Mouse (Mus musculus): Measurements from ENCODE around the gene Jmjd4. TPM values are rescaled to one million over a fixed set of nuclear protein-coding genes. Genes with fewer than 3 reads are reported as not detected.

Jmjd4 gene
- polyA plus RNA-seq, 1 experiment: 2.4 TPM

DNA sequence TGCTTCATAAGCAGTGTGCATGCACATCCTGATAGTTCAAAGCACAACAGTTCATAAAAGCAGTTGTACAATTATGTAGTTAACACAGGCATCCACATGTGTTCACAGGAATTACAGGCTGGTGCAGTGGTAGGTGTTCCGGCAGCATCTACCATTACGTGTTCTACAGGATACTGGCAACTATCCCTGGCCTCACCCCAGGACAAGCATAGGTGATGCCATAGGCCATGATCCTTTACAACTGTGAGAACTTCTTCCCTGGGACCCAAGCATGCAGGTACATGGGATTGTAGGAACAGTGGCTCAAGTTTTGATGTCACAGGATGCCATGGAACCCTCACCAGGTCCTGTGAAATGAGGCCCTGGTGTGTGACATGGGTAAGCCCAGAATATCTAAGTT is 10.6 kb downstream of the Jmjd4 start:
- no peak overlapping the region for H3K4me3 ChIP-seq (ENCODE audit: low read depth, low read length)
- H3K36me3 ChIP-seq (ENCODE audit: control insufficient read depth, insufficient read depth, low read length): peaks cover 24% of the 10 kb centered on the region
- H3K4me1 ChIP-seq (ENCODE audit: control insufficient read depth, insufficient read depth, insufficient read length, low read length): no peaks in the 10 kb centered on the region
- WGBS: 97% methylated on average over 2 of the region's 2 CpGs
- TF ChIP-seq CTCF (IDR thresholded peaks at IDR 0.05; ENCODE audit: extremely low read depth, insufficient read length, insufficient replicate concordance, low read depth, low read length) (no peak), POLR2A (IDR thresholded peaks at IDR 0.05; ENCODE audit: low read depth, low read length) (no peak)
- no peak overlapping the region for H3K27ac ChIP-seq (ENCODE audit: insufficient read depth, low read depth, low read length)
- no peaks in the 10 kb centered on the region for H3K27me3 ChIP-seq (ENCODE audit: control insufficient read depth, insufficient read depth, low read length)

- Histone ChIP-seq H3K4me1 (ENCODE audit: control insufficient read depth, insufficient read depth, insufficient read length, low read length) (no peaks in the 10 kb centered on the region; the same call in 1 of the 2 replicates), H3K27ac (ENCODE audit: insufficient read depth, low read depth, low read length) (peak overlapping the region; percentile 38), H3K4me3 (ENCODE audit: low read depth, low read length) (peak overlapping the region; percentile 82), H3K27me3 (ENCODE audit: control insufficient read depth, insufficient read depth, low read length) (no peaks in the 10 kb centered on the region), H3K36me3 (ENCODE audit: control insufficient read depth, insufficient read depth, low read length) (no peaks in the 10 kb centered on the region; the same call in 1 of the 2 replicates)
- WGBS: 4% methylated on average over 37 of the region's 37 CpGs
- TF ChIP-seq POLR2A (IDR thresholded peaks at IDR 0.05; ENCODE audit: low read depth, low read length): no peak
- TF ChIP-seq CTCF (IDR thresholded peaks at IDR 0.05; ENCODE audit: extremely low read depth, insufficient read length, insufficient replicate concordance, low read depth, low read length): no peak
Measured at GRCm38 (mm10) chr11:59471413-59472325, 21.8 kb downstream of the Jmjd4 start.

DNA sequence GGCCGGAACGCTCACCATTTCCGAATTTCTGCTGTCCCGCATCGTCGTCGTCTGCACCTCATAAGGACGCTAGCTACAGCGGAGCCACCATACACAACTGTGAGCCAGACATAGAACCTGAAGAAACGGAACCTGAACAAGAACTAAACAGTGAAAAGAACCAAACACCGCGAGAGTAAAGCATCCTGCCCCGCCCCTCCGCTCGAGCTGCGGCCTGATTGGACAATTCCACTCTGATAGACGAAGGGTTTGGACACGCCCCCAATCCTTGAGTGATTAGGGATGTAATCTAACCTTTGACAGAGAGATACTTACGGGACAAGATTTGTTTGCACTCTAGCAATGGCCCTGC is 22.5 kb downstream of the Jmjd4 start, which contains the start of gene Zfp867:
Zfp867 (minus strand) TSS at position 149 of the 352 bp plus-strand sequence.
- Histone ChIP-seq H3K4me1 (ENCODE audit: control insufficient read depth, insufficient read depth, insufficient read length, low read length) (no peaks in the 10 kb centered on the region; the same call in 1 of the 2 replicates), H3K27ac (ENCODE audit: insufficient read depth, low read depth, low read length) (peak within 1 kb of the TSS; percentile 38), H3K4me3 (ENCODE audit: low read depth, low read length) (peak within 1 kb of the TSS; percentile 82), H3K36me3 (ENCODE audit: control insufficient read depth, insufficient read depth, low read length) (no peaks in the 10 kb centered on the region; the same call in 1 of the 2 replicates), H3K27me3 (ENCODE audit: control insufficient read depth, insufficient read depth, low read length) (no peaks in the 10 kb centered on the region)
- TF ChIP-seq POLR2A (IDR thresholded peaks at IDR 0.05; ENCODE audit: low read depth, low read length) (peak; percentile 15; the same call in 1 of the 2 replicates), CTCF (IDR thresholded peaks at IDR 0.05; ENCODE audit: extremely low read depth, insufficient read length, insufficient replicate concordance, low read depth, low read length) (no peak)
- WGBS: under 1% methylated on average over 19 of the region's 19 CpGs

DNA sequence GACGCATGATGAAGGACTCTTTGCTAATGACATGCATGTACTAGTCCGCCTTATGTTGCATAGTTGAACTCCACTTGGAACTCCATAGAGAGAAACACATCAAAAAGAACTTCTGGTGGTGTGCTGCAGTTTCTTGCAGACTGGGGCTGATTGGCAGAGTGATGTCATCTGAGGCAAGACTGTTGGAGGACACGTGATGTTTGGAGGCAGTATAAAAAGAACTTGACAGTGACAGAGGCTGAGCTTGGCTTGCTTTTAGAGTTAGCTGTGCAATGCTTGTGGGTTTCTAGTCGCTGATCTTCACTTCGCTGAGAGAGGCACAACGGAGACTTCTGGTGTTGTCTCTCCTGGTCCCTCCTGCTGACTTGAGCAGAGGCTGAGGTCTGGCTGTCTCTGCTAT is 27.4 kb downstream of the Jmjd4 start:
- 58% methylated on average over 6 of the region's 6 CpGs for WGBS
- 0 out of 2 replicates have a peak, but pooled peaks cover 2% of the 10 kb centered on the region for H3K27me3 ChIP-seq (ENCODE audit: control insufficient read depth, insufficient read depth, low read length)
- no peaks in the 10 kb centered on the region for H3K4me1 ChIP-seq (ENCODE audit: control insufficient read depth, insufficient read depth, insufficient read length, low read length)
- no peak overlapping the region for H3K4me3 ChIP-seq (ENCODE audit: low read depth, low read length)
- no peak overlapping the region for H3K27ac ChIP-seq (ENCODE audit: insufficient read depth, low read depth, low read length)
- TF ChIP-seq POLR2A (IDR thresholded peaks at IDR 0.05; ENCODE audit: low read depth, low read length): no peak
- no peak for TF ChIP-seq CTCF (IDR thresholded peaks at IDR 0.05; ENCODE audit: extremely low read depth, insufficient read length, insufficient replicate concordance, low read depth, low read length)
- no peaks in the 10 kb centered on the region for H3K36me3 ChIP-seq (ENCODE audit: control insufficient read depth, insufficient read depth, low read length)

- no peaks in the 10 kb centered on the region for H3K4me1 ChIP-seq (ENCODE audit: control insufficient read depth, insufficient read depth, insufficient read length, low read length)
- H3K36me3 ChIP-seq (ENCODE audit: control insufficient read depth, insufficient read depth, low read length): peaks cover 19% of the 10 kb centered on the region; the same call in 1 of the 2 replicates
- 0 out of 2 replicates have a peak, but pooled peaks cover 2% of the 10 kb centered on the region for H3K27me3 ChIP-seq (ENCODE audit: control insufficient read depth, insufficient read depth, low read length)
- H3K27ac ChIP-seq (ENCODE audit: insufficient read depth, low read depth, low read length): no peak overlapping the region
- TF ChIP-seq POLR2A (IDR thresholded peaks at IDR 0.05; ENCODE audit: low read depth, low read length): no peak
- no peak for TF ChIP-seq CTCF (IDR thresholded peaks at IDR 0.05; ENCODE audit: extremely low read depth, insufficient read length, insufficient replicate concordance, low read depth, low read length)
- 3% methylated on average over 2 of the region's 2 CpGs for WGBS
- no peak overlapping the region for H3K4me3 ChIP-seq (ENCODE audit: low read depth, low read length)
Measured at GRCm38 (mm10) chr11:59483212-59483611, 33.4 kb downstream of the Jmjd4 start.

DNA sequence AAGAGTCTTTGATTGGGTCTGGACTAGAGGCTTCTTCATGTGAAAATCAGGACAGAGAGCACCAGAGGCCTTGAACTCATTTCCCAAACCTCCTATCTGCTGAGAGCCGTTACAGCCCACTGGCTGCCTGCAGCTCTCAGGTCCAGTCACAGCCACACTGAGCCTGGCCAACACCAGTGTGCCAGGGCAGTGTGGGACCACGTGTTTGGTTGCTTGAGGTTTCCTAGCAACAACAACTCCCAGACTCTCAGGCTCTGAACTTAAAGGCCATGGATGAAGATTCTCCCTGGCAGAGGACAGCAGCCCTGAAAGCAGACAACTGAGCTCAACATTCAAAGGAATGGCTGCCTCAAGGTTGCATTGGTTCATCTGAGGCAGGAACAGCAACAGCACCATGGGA is 35.8 kb downstream of the Jmjd4 start:
- 66% methylated on average over 2 of the region's 2 CpGs for WGBS
- Histone ChIP-seq H3K36me3 (ENCODE audit: control insufficient read depth, insufficient read depth, low read length) (peaks cover 24% of the 10 kb centered on the region; the same call in 1 of the 2 replicates), H3K4me3 (ENCODE audit: low read depth, low read length) (no peak overlapping the region), H3K27ac (ENCODE audit: insufficient read depth, low read depth, low read length) (no peak overlapping the region), H3K27me3 (ENCODE audit: control insufficient read depth, insufficient read depth, low read length) (0 out of 2 replicates have a peak, but pooled peaks cover 2% of the 10 kb centered on the region), H3K4me1 (ENCODE audit: control insufficient read depth, insufficient read depth, insufficient read length, low read length) (no peaks in the 10 kb centered on the region)
- TF ChIP-seq CTCF (IDR thresholded peaks at IDR 0.05; ENCODE audit: extremely low read depth, insufficient read length, insufficient replicate concordance, low read depth, low read length) (no peak), POLR2A (IDR thresholded peaks at IDR 0.05; ENCODE audit: low read depth, low read length) (no peak)

DNA sequence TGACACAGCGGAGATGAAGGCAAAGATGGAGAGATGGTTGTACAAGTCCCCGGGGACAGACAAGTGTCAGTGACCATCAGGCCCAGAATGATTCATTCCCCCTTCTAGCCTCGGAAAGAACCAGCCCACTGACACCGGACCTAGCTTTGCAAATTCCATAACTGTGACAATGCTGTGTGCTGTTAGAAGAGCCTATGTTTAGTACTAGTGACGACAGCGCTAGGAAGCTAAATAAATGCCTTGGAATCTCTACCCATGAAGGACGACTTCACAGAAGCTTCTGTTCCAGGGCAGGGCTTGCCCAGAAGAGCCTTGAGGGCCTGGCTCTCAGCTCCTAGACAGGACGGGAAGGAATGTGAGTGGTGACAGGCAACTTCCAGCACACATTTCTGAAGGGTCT is 36.4 kb downstream of the Jmjd4 start:
- Histone ChIP-seq H3K4me1 (ENCODE audit: control insufficient read depth, insufficient read depth, insufficient read length, low read length) (no peaks in the 10 kb centered on the region), H3K27ac (ENCODE audit: insufficient read depth, low read depth, low read length) (no peak overlapping the region), H3K27me3 (ENCODE audit: control insufficient read depth, insufficient read depth, low read length) (no peaks in the 10 kb centered on the region), H3K4me3 (ENCODE audit: low read depth, low read length) (no peak overlapping the region), H3K36me3 (ENCODE audit: control insufficient read depth, insufficient read depth, low read length) (peaks cover 24% of the 10 kb centered on the region; the same call in 1 of the 2 replicates)
- TF ChIP-seq CTCF (IDR thresholded peaks at IDR 0.05; ENCODE audit: extremely low read depth, insufficient read length, insufficient replicate concordance, low read depth, low read length): no peak
- TF ChIP-seq POLR2A (IDR thresholded peaks at IDR 0.05; ENCODE audit: low read depth, low read length): no peak
- 84% methylated on average over 8 of the region's 8 CpGs for WGBS
